Mouse (Mus musculus) small intestine, adult 2 months (tissue): ENCODE measurements around the gene Zfp36l2. TPM values are rescaled to one million over a fixed set of nuclear protein-coding genes. Genes with fewer than 3 reads are reported as not detected.

Source experiments
- H3K27ac ChIP-seq: fragments of 200-500 bp; 2 replicates; pipeline ENCODE4 v1.5.1; 2012; ENCODE audit warnings: low read depth, low read length, control low read depth, inconsistent platforms; ENCODE audit not compliant: insufficient read depth
- H3K27me3 ChIP-seq: fragments of 200-500 bp; 2 replicates; pipeline ENCODE4 v1.6.1; 2012; ENCODE audit warnings: mild to moderate bottlenecking, moderate library complexity, low read length, inconsistent platforms; ENCODE audit not compliant: control insufficient read depth, insufficient read depth
- H3K36me3 ChIP-seq: fragments of 200-500 bp; 2 replicates; pipeline ENCODE4 v1.6.1; 2012; ENCODE audit warnings: mild to moderate bottlenecking, low read length, control low read depth, inconsistent platforms; ENCODE audit not compliant: control insufficient read depth, insufficient read depth
- H3K4me1 ChIP-seq: fragments of 200-500 bp; 2 replicates; pipeline ENCODE4 v1.6.1; 2012; ENCODE audit warnings: low read length, inconsistent platforms, mixed read lengths; ENCODE audit not compliant: control insufficient read depth, insufficient read depth, insufficient read length
- H3K4me3 ChIP-seq: fragments of 200-500 bp; 2 replicates; pipeline ENCODE4 v1.5.1; 2012; ENCODE audit warnings: low read depth, mild to moderate bottlenecking, control low read depth, inconsistent platforms, low read length, moderate library complexity
- CTCF ChIP-seq: fragments of 200-500 bp; IDR thresholded peaks from 2 replicates; pipeline ENCODE4 v1.5.1; 2012; ENCODE audit warnings: low read depth, mild to moderate bottlenecking, control low read depth, inconsistent platforms, low read length, moderate library complexity, mixed read lengths; ENCODE audit not compliant: insufficient replicate concordance, insufficient read length; ENCODE audit errors: extremely low read depth
- POLR2A ChIP-seq: fragments of 200-500 bp; IDR thresholded peaks from 2 replicates; pipeline ENCODE4 v1.6.1; 2012; ENCODE audit warnings: low read depth, mild to moderate bottlenecking, control low read depth, inconsistent platforms, low read length, moderate library complexity
- WGBS: fragments of 180-500 bp; shearing (Covaris S2); methylation state at CpG from one replicate; pipeline ENCODE4 v1.1.7; 2018; 5-methylcytosine and 5-hydroxymethylcytosine counted together
- polyA plus RNA-seq: library from polyadenylated mRNA; depleted of rRNA; stranded (reverse); fragments of >200 nt; gene quantifications from 2 replicates; pipeline ENCODE4 v1.2.3, GENCODE M21; 2012

Gene Zfp36l2
- polyA plus RNA-seq, 1 experiment, result 220 TPM

GRCm38 (mm10) chr17:84175196-84175595 lies 12.6 kb downstream of the Zfp36l2 start:
- 94% methylated on average over 17 of the region's 17 CpGs for WGBS
- Histone ChIP-seq H3K36me3 (no peaks in the 10 kb centered on the region), H3K4me1 (peaks cover 3% of the 10 kb centered on the region), H3K4me3 (no peak overlapping the region), H3K27me3 (no peaks in the 10 kb centered on the region), H3K27ac (no peak overlapping the region)
- TF ChIP-seq CTCF (no peak), POLR2A (no peak)

GRCm38 (mm10) chr17:84167377-84167776 lies 20.4 kb downstream of the Zfp36l2 start:
- H3K4me1 ChIP-seq, result no peaks in the 10 kb centered on the region; the same call in 1 of the 2 replicates
- no peak for TF ChIP-seq POLR2A
- TF ChIP-seq CTCF, result no peak
- 75% methylated on average over 4 of the region's 4 CpGs for WGBS
- H3K36me3 ChIP-seq, result no peaks in the 10 kb centered on the region
- no peaks in the 10 kb centered on the region for H3K27me3 ChIP-seq
- no peak overlapping the region for H3K4me3 ChIP-seq
- H3K27ac ChIP-seq, result no peak overlapping the region

- Histone ChIP-seq H3K36me3 (no peaks in the 10 kb centered on the region), H3K27me3 (no peaks in the 10 kb centered on the region), H3K4me1 (peaks cover 8% of the 10 kb centered on the region), H3K27ac (no peak overlapping the region), H3K4me3 (no peak overlapping the region)
- no peak for TF ChIP-seq CTCF
- no peak for TF ChIP-seq POLR2A
- WGBS, result 86% methylated on average over 9 of the region's 9 CpGs
These were observed 21.4 kb downstream of the Zfp36l2 start for GRCm38 (mm10) chr17:84166135-84166860.

- 84% methylated on average over 3 of the region's 3 CpGs for WGBS
- Histone ChIP-seq H3K4me3 (no peak overlapping the region), H3K36me3 (no peaks in the 10 kb centered on the region), H3K27ac (no peak overlapping the region), H3K27me3 (no peaks in the 10 kb centered on the region), H3K4me1 (peaks cover 11% of the 10 kb centered on the region)
- TF ChIP-seq POLR2A (no peak), CTCF (no peak)
These were observed 22.0 kb downstream of the Zfp36l2 start for GRCm38 (mm10) chr17:84165735-84166134.

- Histone ChIP-seq H3K27me3 (no peaks in the 10 kb centered on the region), H3K27ac (no peak overlapping the region), H3K4me3 (no peak overlapping the region), H3K36me3 (no peaks in the 10 kb centered on the region), H3K4me1 (peaks cover 15% of the 10 kb centered on the region)
- WGBS, result 89% methylated on average over 8 of the region's 8 CpGs
- TF ChIP-seq CTCF, result no peak
- no peak for TF ChIP-seq POLR2A
These were observed 23.6 kb downstream of the Zfp36l2 start for GRCm38 (mm10) chr17:84164146-84164545.

GRCm38 (mm10) chr17:84163066-84163785 lies 24.5 kb downstream of the Zfp36l2 start:
- H3K27ac ChIP-seq, result no peak overlapping the region
- no peaks in the 10 kb centered on the region for H3K36me3 ChIP-seq
- H3K27me3 ChIP-seq, result no peaks in the 10 kb centered on the region
- TF ChIP-seq CTCF (no peak), POLR2A (no peak)
- peaks cover 21% of the 10 kb centered on the region for H3K4me1 ChIP-seq
- H3K4me3 ChIP-seq, result no peak overlapping the region
- 82% methylated on average over 12 of the region's 12 CpGs for WGBS

- WGBS, result 89% methylated on average over 8 of the region's 8 CpGs
- Histone ChIP-seq H3K27ac (no peak overlapping the region), H3K4me3 (no peak overlapping the region), H3K27me3 (no peaks in the 10 kb centered on the region), H3K4me1 (peaks cover 30% of the 10 kb centered on the region), H3K36me3 (no peaks in the 10 kb centered on the region)
- TF ChIP-seq CTCF (no peak), POLR2A (no peak)
These were observed 25.5 kb downstream of the Zfp36l2 start for GRCm38 (mm10) chr17:84162211-84162760.
